Mouse (Mus musculus) CH12.LX (cell line): ENCODE measurements at regions not wholly inside any gene's neighbourhood (a gene's known extent, or its start where the extent isn't known, plus 50 kb on each side); places are given as distances from the start of the nearest gene placed in this dataset.

ENCODE experiments used
- DNase-seq: peaks from one replicate; pipeline ENCODE4 v3.0.0-alpha.2; 2013; ENCODE audit errors: extremely low read depth
- H3K27ac ChIP-seq: 2 replicates; pipeline ENCODE4 v1.5.1; 2012; ENCODE audit warnings: low read depth, mild to moderate bottlenecking, control low read depth, moderate library complexity; ENCODE audit not compliant: insufficient read depth
- H3K27me3 ChIP-seq: replicated peaks from 2 replicates; pipeline ENCODE3; 2012; ENCODE audit warnings: inconsistent platforms
- H3K36me3 ChIP-seq, 2 experiments: replicated peaks in 1 of 2; 2 replicates each; pipeline versions ENCODE3 to v1.6.1; 2012; ENCODE audit warnings: inconsistent platforms in 1 of 2, low read length in 1 of 2, mild to moderate bottlenecking in 1 of 2, mixed read lengths in 1 of 2, moderate library complexity in 1 of 2; ENCODE audit not compliant: control insufficient read depth in 1 of 2, insufficient read depth in 1 of 2
- H3K4me1 ChIP-seq, 2 experiments: 2 replicates each; pipeline ENCODE4 v1.6.1; 2012; ENCODE audit warnings: inconsistent platforms in 1 of 2, moderate library complexity in 1 of 2; ENCODE audit not compliant: insufficient read depth in 2 of 2, control insufficient read depth in 1 of 2
- H3K4me2 ChIP-seq: 2 replicates; pipeline ENCODE4 v1.6.1; 2012; ENCODE audit warnings: low read depth, mild to moderate bottlenecking, control low read depth; ENCODE audit not compliant: poor library complexity, insufficient read depth, severe bottlenecking
- H3K4me3 ChIP-seq, 3 experiments: fragments of 150-350 bp in 1 of 3; sonication (generic) in 1 of 3; replicated peaks in 1 of 3; 2 replicates each; pipeline versions ENCODE3 to v1.5.1; 2011 to 2012; ENCODE audit warnings: low read depth in 2 of 3, low read length in 2 of 3, mild to moderate bottlenecking in 2 of 3, moderate library complexity in 2 of 3, control low read depth in 1 of 3, improper control_type of control experiment in 1 of 3, inconsistent platforms in 1 of 3, mixed read lengths in 1 of 3; ENCODE audit not compliant: poor library complexity in 1 of 3
- H3K79me2 ChIP-seq: replicated peaks from 2 replicates; pipeline ENCODE4 v1.6.1; 2012; ENCODE audit warnings: mild to moderate bottlenecking, moderate library complexity; ENCODE audit not compliant: control insufficient read depth, poor library complexity, insufficient read depth, severe bottlenecking; ENCODE audit errors: extremely low read depth
- H3K9ac ChIP-seq: 2 replicates; pipeline ENCODE4 v1.6.1; 2012; ENCODE audit warnings: low read depth, mild to moderate bottlenecking, control low read depth, moderate library complexity; ENCODE audit not compliant: insufficient read depth
- H3K9me3 ChIP-seq: replicated peaks from 2 replicates; pipeline ENCODE3; 2012; ENCODE audit warnings: low read length, inconsistent platforms, mixed read lengths
- BHLHE40 ChIP-seq: IDR thresholded peaks from 2 replicates; pipeline ENCODE4 v1.6.1; 2011; ENCODE audit warnings: mild to moderate bottlenecking, low read depth, low read length, improper control_type of control experiment
- CHD2 ChIP-seq: IDR thresholded peaks from 2 replicates; pipeline ENCODE4 v1.6.1; 2011; ENCODE audit warnings: low read length, improper control_type of control experiment
- CTCF ChIP-seq, 2 experiments: IDR thresholded peaks in 1 of 2; conservative IDR thresholded peaks in 1 of 2; 2 replicates each; pipeline ENCODE4 v1.5.1; 2011 to 2012; ENCODE audit warnings: low read depth in 2 of 2, low read length in 2 of 2, improper control_type of control experiment in 1 of 2, inconsistent platforms in 1 of 2, mild to moderate bottlenecking in 1 of 2, moderate library complexity in 1 of 2
- E2F4 ChIP-seq: IDR thresholded peaks from 2 replicates; pipeline ENCODE4 v1.6.1; 2011; ENCODE audit warnings: low read depth, low read length, improper control_type of control experiment; ENCODE audit not compliant: insufficient replicate concordance
- ELF1 ChIP-seq: IDR thresholded peaks from 2 replicates; pipeline ENCODE4 v1.6.1; 2014; ENCODE audit warnings: low read depth, mild to moderate bottlenecking, inconsistent platforms, low read length, improper control_type of control experiment
- ETS1 ChIP-seq: conservative IDR thresholded peaks from 2 replicates; pipeline ENCODE4 v1.6.1; 2012; ENCODE audit warnings: low read depth, mild to moderate bottlenecking, inconsistent platforms, low read length, improper control_type of control experiment, moderate library complexity
- GABPA ChIP-seq: IDR thresholded peaks from 2 replicates; pipeline ENCODE4 v1.6.1; 2012; ENCODE audit warnings: low read depth, low read length, improper control_type of control experiment, inconsistent platforms; ENCODE audit not compliant: insufficient replicate concordance
- HCFC1 ChIP-seq: IDR thresholded peaks from 2 replicates; pipeline ENCODE4 v1.6.1; 2012; ENCODE audit warnings: low read depth, mild to moderate bottlenecking, inconsistent platforms, low read length, improper control_type of control experiment
- IRF4 ChIP-seq: IDR thresholded peaks from 2 replicates; pipeline ENCODE4 v1.6.1; 2014; ENCODE audit warnings: low read depth, mild to moderate bottlenecking, inconsistent platforms, low read length, improper control_type of control experiment
- JUN ChIP-seq: IDR thresholded peaks from 2 replicates; pipeline ENCODE4 v1.6.1; 2011; ENCODE audit warnings: low read depth, mild to moderate bottlenecking, low read length, improper control_type of control experiment, moderate library complexity; ENCODE audit not compliant: insufficient read depth
- KAT2A ChIP-seq: IDR thresholded peaks from 2 replicates; pipeline ENCODE4 v1.6.1; 2012; ENCODE audit warnings: low read length, improper control_type of control experiment, inconsistent platforms; ENCODE audit not compliant: insufficient replicate concordance
- MEF2A ChIP-seq: IDR thresholded peaks from 2 replicates; pipeline ENCODE4 v1.6.1; 2014; ENCODE audit warnings: low read depth, mild to moderate bottlenecking, inconsistent platforms, low read length, improper control_type of control experiment, borderline replicate concordance
- MXI1 ChIP-seq: IDR thresholded peaks from 2 replicates; pipeline ENCODE4 v1.6.1; 2011; ENCODE audit warnings: mild to moderate bottlenecking, low read depth, low read length, improper control_type of control experiment
- MYC ChIP-seq: IDR thresholded peaks from 2 replicates; pipeline ENCODE4 v1.6.1; 2011; ENCODE audit warnings: low read depth, mild to moderate bottlenecking, improper control_type of control experiment, low read length
- NRF1 ChIP-seq: IDR thresholded peaks from 2 replicates; pipeline ENCODE4 v1.6.1; 2014; ENCODE audit warnings: low read depth, mild to moderate bottlenecking, inconsistent platforms, low read length, improper control_type of control experiment, moderate library complexity
- POLR2A ChIP-seq: IDR thresholded peaks from 2 replicates; pipeline ENCODE4 v1.6.1; 2011; ENCODE audit warnings: low read depth, mild to moderate bottlenecking, improper control_type of control experiment, low read length
- RAD21 ChIP-seq: IDR thresholded peaks from 2 replicates; pipeline ENCODE4 v1.6.1; 2011; ENCODE audit warnings: low read depth, mild to moderate bottlenecking, low read length, improper control_type of control experiment, moderate library complexity
- SIN3A ChIP-seq: IDR thresholded peaks from 2 replicates; pipeline ENCODE4 v1.6.1; 2012; ENCODE audit warnings: low read length, improper control_type of control experiment, inconsistent platforms
- SMC3 ChIP-seq: IDR thresholded peaks from 2 replicates; pipeline ENCODE4 v1.6.1; 2011; ENCODE audit warnings: low read depth, low read length, improper control_type of control experiment
- TBP ChIP-seq: conservative IDR thresholded peaks from 2 replicates; pipeline ENCODE4 v1.6.1; 2011; ENCODE audit warnings: low read depth, low read length, improper control_type of control experiment
- TCF12 ChIP-seq: IDR thresholded peaks from 2 replicates; pipeline ENCODE4 v1.6.1; 2014; ENCODE audit warnings: low read depth, mild to moderate bottlenecking, inconsistent platforms, low read length, improper control_type of control experiment
- ZKSCAN1 ChIP-seq: IDR thresholded peaks from 2 replicates; pipeline ENCODE4 v1.6.1; 2012; ENCODE audit warnings: low read depth, inconsistent platforms, low read length, improper control_type of control experiment, borderline replicate concordance
- ZMIZ1 ChIP-seq: IDR thresholded peaks from 2 replicates; pipeline ENCODE4 v1.6.1; 2012; ENCODE audit warnings: low read depth, mild to moderate bottlenecking, inconsistent platforms, low read length, improper control_type of control experiment
- ZNF384 ChIP-seq: IDR thresholded peaks from 2 replicates; pipeline ENCODE4 v1.6.1; 2012; ENCODE audit warnings: low read depth, low read length, improper control_type of control experiment, inconsistent platforms
- dilution Hi-C: fragments of 300-500 bp; cut with MboI; formaldehyde crosslinking; loops from 2 replicates; pipeline ENCODE4 v1.14.3; 2020; ENCODE audit warnings: low sequenced_read_pairs; ENCODE audit not compliant: extremely low pct_unique_long_range_greater_than_20kb, extremely low pct_ligation_motif_present
- in situ Hi-C: fragments of 300-500 bp; cut with MboI; formaldehyde crosslinking; loops from 3 replicates; pipeline ENCODE4 v1.14.3; 2019; ENCODE audit warnings: low sequenced_read_pairs, low pct_ligation_motif_present, low pct_unique_long_range_greater_than_20kb, mixed read lengths

DNA sequence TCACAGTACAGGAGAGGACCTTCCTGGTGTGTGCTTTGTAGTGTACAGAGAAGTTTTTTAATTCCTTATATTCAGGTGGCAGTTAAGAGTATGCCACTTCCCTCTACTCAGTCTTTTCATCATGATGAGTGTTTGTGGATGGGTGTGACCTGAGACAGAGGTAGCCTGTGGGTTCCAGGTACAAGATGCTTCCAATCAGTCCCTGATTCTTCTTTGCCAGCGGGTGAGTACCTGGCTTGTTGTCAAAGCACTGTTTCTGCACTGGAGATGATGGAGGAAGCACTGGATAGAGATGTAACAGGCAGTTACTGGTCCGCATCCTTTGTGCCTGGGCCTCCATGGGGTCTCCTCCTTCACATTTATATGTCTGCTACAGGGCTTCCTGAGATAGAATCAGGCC, 234.7 kb upstream of the Trib2 start:
- in situ Hi-C loops = no loop called here
- peaks cover 0 to 25% of the 10 kb centered on the region in 2 experiments; a peak in 2 of 4 replicates for H3K4me1 ChIP-seq
- no peak overlapping the region for H3K4me3 ChIP-seq
- no peaks in the 10 kb centered on the region for H3K27me3 ChIP-seq
- H3K27ac ChIP-seq = no peak overlapping the region
- no peaks in the 10 kb centered on the region for H3K36me3 ChIP-seq
- H3K9ac ChIP-seq = no peak overlapping the region
- no peaks in the 10 kb centered on the region for H3K79me2 ChIP-seq
- H3K4me2 ChIP-seq = no peak overlapping the region
- dilution Hi-C loops = no loop called here
- no peak for TF ChIP-seq HCFC1
- TF ChIP-seq MXI1 = no peak
- no peak for TF ChIP-seq CTCF (conservative IDR thresholded peaks at IDR 0.05 in 1 of 2, IDR thresholded peaks at IDR 0.05 in 1 of 2; ENCODE audit: low read depth in 2 of 2, low read length in 2 of 2)
- no peak for TF ChIP-seq GABPA
- TF ChIP-seq KAT2A = no peak
- TF ChIP-seq SIN3A = no peak
- TF ChIP-seq ELF1 = no peak
- TF ChIP-seq TBP = no peak
- TF ChIP-seq JUN = no peak
- no peak for TF ChIP-seq POLR2A
- no peak for TF ChIP-seq CHD2
- no peak for TF ChIP-seq RAD21
- TF ChIP-seq ZMIZ1 = no peak
- no peak for TF ChIP-seq ZKSCAN1
- no peak for TF ChIP-seq ETS1
- TF ChIP-seq IRF4 = no peak
- TF ChIP-seq MEF2A = no peak
- no peak for TF ChIP-seq E2F4
- H3K9me3 ChIP-seq = no peaks in the 10 kb centered on the region
- DNase-seq = no peak

DNA sequence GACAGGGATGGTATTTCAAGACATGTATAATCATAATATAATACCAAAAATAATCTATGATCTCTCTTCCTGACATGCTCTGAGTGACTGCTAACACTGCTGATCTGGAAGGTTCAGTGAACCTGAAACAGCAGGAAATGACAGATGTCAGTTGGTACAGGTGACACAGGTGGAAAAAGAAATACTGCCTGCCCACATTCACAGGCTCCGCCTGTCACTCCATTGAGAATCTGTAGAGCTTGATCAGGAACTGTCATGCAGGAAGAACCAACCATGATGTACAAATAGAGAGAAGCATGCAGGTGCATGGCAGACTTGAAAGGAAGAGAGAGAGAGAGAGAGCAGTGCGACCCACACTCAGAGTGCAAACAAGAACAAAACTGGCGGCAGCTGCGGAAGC, 232.8 kb upstream of the Trib2 start:
- in situ Hi-C loops (no loop called here), dilution Hi-C loops (no loop called here)
- TF ChIP-seq E2F4 = no peak
- TF ChIP-seq NRF1 = no peak
- no peak for TF ChIP-seq ZKSCAN1
- TF ChIP-seq GABPA = no peak
- TF ChIP-seq ZMIZ1 = no peak
- TF ChIP-seq MEF2A = no peak
- no peak for TF ChIP-seq TCF12
- no peak for TF ChIP-seq MYC
- TF ChIP-seq ZNF384 = no peak
- no peak for TF ChIP-seq SMC3
- TF ChIP-seq BHLHE40 = no peak
- H3K9me3 ChIP-seq = no peaks in the 10 kb centered on the region
- no peaks in the 10 kb centered on the region for H3K36me3 ChIP-seq
- no peak overlapping the region for H3K4me3 ChIP-seq
- no peak overlapping the region for H3K27ac ChIP-seq
- peaks cover 0 to 16% of the 10 kb centered on the region in 2 experiments; a peak in 2 of 4 replicates for H3K4me1 ChIP-seq
- no peaks in the 10 kb centered on the region for H3K79me2 ChIP-seq
- no peak overlapping the region for H3K9ac ChIP-seq
- H3K27me3 ChIP-seq = no peaks in the 10 kb centered on the region
- no peak overlapping the region for H3K4me2 ChIP-seq
- DNase-seq = peak; percentile 12
